Mouse (Mus musculus) forelimb bud, embryonic 11.5 days (tissue): ENCODE measurements around the gene Amigo1.

ENCODE experiments used
- DNase-seq: peaks from one replicate; pipeline ENCODE4 v3.0.0-alpha.2; 2012; ENCODE audit warnings: low read depth, low spot score

The Amigo1 gene

DNA sequence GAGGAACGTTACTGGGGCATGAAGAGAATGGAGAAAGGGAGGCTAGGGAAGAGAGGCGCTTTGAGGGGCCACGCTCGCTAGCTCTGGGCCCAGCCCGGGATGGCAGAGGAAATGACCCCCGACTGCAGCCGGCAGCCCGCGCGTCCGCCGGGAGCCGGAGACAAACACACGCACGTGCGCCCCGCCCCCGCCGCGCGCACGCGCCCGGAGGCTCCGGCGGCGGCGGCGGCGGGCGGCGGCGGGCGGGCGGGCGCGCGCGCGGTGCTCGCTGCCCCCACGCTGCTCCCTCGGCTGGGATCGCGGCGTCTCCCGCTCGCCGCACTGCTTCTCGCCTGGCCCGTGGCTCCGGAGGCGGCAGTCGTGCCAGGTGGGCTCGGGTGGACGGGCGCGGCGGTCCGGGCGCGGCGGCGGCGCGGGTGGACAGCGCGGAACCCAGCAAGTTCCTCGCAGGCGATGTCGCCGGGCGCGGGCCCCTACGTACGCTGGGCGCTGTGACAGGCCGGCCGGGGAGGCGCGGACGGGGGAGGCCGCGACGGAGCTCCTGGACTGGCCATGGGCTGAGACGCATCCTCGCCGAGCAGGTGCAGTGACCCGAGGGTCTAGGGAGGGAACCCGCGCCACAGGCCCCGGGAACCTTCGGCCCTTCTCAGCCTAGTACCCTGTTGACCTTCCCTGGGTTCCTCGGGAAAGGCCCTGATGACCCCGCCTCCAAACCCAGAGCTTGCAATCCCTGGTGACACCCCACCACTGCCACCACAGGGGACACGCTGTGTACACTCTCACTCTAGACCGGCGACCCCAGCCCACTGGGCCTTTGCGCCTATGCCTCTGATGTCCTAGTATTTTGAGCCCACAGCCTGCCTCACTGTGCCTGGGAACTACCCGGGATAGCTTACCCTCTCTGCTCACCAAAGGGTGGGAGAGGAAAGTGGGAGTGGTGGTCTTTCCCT is at the start of gene Amigo1:
Gene Amigo1 (plus strand): TSS at position 238 of the 950 bp plus-strand sequence.
- no peak for DNase-seq

DNA sequence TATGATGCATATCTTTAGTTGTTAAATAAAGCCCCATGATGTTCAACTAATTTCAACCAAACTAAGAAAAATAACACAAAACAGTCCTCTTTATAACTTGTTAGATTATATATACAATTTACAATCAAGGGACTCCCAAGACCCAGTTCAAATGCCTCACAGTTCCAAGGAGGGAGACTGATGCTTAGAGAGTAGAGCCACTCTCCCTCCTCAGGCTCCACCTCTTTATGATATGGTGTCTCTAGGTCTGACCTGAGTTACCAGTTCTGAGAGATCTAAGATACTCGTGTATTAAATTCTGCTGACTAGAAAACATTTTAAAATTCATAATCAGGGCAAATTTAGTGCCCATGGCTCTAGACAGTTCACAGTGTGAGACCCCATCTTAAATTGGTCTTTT is 47.0 kb upstream of the Amigo1 start:
- DNase-seq = no peak

- DNase-seq = no peak
Measured at GRCm38 (mm10) chr3:108140786-108141185, 45.3 kb upstream of the Amigo1 start.

GRCm38 (mm10) chr3:108145534-108146445 is 40.3 kb upstream of the Amigo1 start, which contains the start of gene Gnai3:
Gnai3 (minus strand) TSS chr3:108146146.
- DNase-seq = peak; percentile 90

GRCm38 (mm10) chr3:108146671-108147070 is 39.5 kb upstream of the Amigo1 start:
- DNase-seq = no peak

GRCm38 (mm10) chr3:108147386-108148235 is 38.5 kb upstream of the Amigo1 start:
- DNase-seq = peak; percentile 92

- DNase-seq = no peak
Measured at GRCm38 (mm10) chr3:108152290-108152689, 33.8 kb upstream of the Amigo1 start.

DNA sequence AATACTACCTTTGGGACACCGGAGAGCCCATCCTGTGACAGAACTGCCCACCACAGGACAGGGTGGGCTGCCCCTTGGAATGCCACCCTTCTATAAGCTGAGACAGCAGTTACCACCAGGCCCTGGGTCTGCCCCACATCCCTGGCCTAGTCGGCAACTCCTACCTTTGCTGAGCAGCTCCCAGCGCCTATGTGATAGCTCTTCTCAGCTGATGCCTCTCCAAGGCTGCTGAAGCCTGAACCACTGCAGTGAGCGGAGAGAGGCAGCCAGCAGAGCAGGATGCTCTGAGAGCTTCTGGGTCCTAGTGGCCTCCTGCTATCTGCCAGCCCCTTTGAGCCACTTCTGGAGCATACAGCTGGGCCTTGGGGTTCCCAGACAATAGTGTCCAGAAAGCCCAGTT is 31.5 kb upstream of the Amigo1 start, which contains the start of gene Gpr61:
Gene Gpr61 (minus strand): TSS at position 227 of the 400 bp plus-strand sequence.
- no peak for DNase-seq

DNA sequence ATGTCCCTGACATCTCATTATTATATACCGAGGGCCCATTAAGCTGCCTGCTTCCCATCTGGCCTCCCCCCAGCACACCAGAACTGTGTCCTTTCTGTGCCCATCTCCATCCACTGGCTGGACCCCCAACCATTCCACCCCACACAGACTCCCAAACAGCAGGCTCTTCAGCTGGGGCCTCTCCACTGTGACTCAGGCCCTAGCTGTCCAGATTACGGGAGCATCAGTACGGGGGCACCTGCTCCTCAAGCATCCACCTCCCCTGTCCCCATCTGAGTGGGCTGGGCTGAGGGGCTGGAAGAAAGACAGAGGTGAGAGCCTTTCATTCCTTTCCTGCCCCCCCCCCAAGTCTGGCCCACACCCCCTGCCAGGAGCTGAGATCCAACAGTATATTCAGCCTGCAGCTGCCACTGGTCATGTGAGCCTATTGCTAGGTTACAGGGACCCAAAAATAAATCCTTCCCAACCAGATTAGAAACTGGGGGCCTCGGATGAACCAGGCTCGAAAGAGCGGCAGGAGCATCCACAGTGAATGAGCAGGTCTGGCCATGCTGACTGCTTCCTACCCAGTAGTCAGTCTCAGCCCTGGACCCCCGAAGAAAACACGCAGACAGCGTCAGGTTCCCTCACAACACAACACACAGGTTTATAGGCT is 27.6 kb upstream of the Amigo1 start:
- no peak for DNase-seq

DNA sequence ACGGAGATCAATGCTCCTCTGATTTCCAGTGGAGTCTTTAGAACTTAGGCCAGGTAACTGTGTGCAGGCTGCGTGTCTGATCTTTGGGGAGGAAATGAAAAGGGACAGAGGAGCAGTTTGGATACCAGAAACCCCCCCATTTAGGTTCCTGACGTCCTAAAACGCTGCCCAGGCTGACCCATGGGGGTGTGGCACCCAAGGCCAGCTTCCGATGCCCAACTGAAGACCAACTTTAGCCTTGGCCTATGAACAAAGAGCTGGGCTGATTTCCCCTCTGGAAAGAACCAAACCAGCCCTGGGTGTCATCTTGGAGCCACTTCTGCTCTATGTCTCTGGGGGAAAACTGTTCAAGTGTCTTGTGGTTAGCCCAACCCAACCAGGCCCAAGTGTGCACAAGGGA is 22.0 kb upstream of the Amigo1 start:
- no peak for DNase-seq

DNA sequence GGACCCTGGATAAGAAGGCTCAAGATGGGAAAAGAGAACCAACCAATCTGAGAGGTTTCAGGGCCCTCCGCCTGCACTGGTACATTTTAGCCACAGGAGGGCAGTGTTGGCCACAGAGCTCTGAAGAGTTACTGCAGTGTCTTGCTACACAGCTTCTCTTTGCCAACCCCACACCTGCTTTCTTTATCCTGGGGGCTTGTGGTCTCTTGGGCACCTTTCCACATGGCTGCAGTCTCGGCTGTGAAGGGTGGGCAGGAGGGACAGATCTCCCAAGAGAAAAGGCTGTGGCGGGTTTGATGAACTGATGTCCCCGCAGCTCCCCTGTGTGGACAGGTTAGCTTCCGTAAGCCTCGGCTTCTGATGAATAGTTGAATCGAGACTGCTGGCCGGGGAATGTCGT is 21.3 kb upstream of the Amigo1 start:
- peak; percentile 87 for DNase-seq

DNA sequence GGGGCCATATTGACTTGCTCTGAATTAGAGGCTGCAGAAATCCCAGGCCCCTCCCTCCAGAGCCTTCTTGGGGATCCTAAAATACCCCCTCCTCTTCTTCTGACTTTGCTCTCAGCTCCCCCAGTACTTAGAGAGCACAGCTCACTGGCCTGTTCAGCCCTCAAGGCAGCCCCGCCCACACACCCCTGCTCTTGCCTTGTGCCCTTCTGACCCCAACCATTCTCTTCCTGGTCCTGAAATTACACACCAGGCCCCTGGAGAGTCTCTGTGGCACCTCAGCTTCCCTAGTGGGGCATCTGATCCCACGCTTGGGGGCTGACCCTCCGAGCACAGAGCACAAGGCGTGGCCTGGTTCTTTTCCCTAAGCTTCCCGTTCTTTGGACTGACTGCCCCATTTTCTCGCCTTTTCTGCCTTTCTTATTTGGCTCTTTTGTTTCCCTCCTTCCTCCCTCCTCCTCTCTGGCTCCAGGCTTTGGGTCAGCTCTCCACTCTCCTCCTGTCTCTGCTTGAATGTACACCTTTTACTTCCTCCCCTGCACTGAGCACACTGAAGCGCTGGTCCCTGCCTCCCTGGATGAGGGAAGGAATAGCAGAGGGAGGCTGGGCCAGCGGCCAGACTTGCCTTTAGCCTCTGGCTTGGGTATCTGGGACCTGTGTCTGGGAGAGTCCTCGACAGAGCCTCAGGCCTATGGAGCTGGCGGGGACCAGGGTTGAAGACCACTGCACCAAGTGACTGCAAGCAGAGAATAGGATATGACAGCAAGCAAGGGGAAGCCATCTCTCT is 20.4 kb upstream of the Amigo1 start:
- peak; percentile 31 for DNase-seq

DNA sequence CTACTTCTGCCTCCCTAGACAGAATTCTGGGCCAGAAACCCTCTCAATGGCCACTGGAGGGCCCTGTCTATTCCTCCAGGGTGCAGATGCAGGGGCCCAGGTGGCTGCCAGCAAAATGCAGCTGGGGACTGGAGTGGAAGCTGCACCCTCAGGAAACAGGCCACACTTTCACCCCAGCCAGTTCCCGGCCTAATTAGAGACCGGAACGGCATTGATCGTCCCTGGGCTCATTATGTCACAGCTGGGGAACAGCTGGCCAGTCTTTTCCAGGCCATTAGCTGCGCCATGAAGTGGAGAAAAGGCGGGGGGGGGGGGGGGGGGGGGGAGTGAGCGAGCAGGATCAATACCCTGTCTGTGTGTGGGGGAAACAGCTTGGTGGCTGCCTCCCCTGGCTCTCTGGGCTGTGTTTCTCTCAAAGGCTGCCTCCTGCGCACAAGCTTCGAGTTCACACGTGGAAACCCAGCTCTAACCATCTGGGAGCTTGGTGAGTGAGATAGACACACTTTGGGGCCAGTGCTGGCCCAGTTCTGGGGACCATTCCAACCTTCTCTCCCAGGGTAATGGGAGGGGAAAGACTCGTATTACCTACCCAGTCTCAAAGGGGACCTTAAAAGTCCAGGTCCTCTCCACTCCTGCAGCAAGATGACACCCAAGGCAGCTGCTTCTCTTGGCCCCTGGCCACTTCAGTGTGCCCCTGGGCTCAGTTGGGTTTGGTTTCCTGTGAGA is 19.5 kb upstream of the Amigo1 start:
- DNase-seq = peak; percentile 92

- no peak for DNase-seq
Measured at GRCm38 (mm10) chr3:108167499-108167898, 18.6 kb upstream of the Amigo1 start.

DNA sequence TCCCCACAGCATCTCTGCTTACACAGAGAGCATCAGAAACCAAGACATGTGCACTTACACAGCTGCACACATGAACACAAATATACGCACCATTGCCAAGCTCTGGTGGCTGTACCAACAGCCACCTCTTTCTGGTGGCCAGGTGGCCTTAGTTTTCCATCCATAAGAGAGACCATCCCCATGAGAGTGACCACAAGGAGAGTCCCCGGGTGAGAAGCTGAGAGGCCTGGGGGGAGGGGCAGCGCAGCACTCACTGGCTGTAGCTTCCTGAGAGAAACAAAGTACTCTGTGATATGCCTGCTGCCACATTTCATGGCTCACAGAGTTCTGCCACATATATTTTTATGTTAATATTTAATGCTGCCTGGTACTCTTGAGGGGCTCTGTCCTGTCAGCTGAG is 16.9 kb upstream of the Amigo1 start:
- no peak for DNase-seq

GRCm38 (mm10) chr3:108174672-108175531 is 11.2 kb upstream of the Amigo1 start:
- DNase-seq = no peak

- no peak for DNase-seq
Measured at GRCm38 (mm10) chr3:108178756-108179715, 7.1 kb upstream of the Amigo1 start.
